Mouse (Mus musculus) ES-Bruce4 (cell line): ENCODE measurements around the gene Hivep2. TPM values are rescaled to one million over a fixed set of nuclear protein-coding genes. Genes with fewer than 3 reads are reported as not detected.

ENCODE experiments used
- H3K27ac ChIP-seq: 2 replicates; pipeline ENCODE4 v1.5.1; 2012; ENCODE audit warnings: low read length, inconsistent platforms; ENCODE audit not compliant: insufficient read depth
- H3K27me3 ChIP-seq: 2 replicates; pipeline ENCODE4 v1.6.1; 2012; ENCODE audit warnings: mild to moderate bottlenecking, low read length, inconsistent platforms; ENCODE audit not compliant: control insufficient read depth, poor library complexity, insufficient read depth, severe bottlenecking
- H3K36me3 ChIP-seq: 2 replicates; pipeline ENCODE4 v1.6.1; 2012; ENCODE audit warnings: inconsistent platforms, mild to moderate bottlenecking, low read length, moderate library complexity; ENCODE audit not compliant: control insufficient read depth, poor library complexity, insufficient read depth, severe bottlenecking
- H3K4me1 ChIP-seq: one replicate; pipeline ENCODE4 v1.8.1; 2011; ENCODE audit warnings: low read length; ENCODE audit not compliant: control insufficient read depth, insufficient read depth
- H3K4me3 ChIP-seq: 2 replicates; pipeline ENCODE4 v1.5.1; 2011; ENCODE audit warnings: low read depth, mild to moderate bottlenecking, low read length
- H3K9ac ChIP-seq: 2 replicates; pipeline ENCODE4 v1.6.1; 2012; ENCODE audit warnings: low read depth, mild to moderate bottlenecking, inconsistent platforms; ENCODE audit not compliant: poor library complexity, severe bottlenecking
- H3K9me3 ChIP-seq: replicated peaks from 2 replicates; pipeline ENCODE4 v1.6.1; 2012; ENCODE audit warnings: mild to moderate bottlenecking, low read length, inconsistent platforms; ENCODE audit not compliant: control insufficient read depth, poor library complexity, insufficient read depth, severe bottlenecking
- CTCF ChIP-seq: IDR thresholded peaks from one replicate; pipeline ENCODE4 v1.8.1; 2011; ENCODE audit warnings: low read depth, low read length
- EP300 ChIP-seq: IDR thresholded peaks from 2 replicates; pipeline ENCODE4 v1.6.1; 2011; ENCODE audit warnings: low read depth, low read length; ENCODE audit not compliant: insufficient read depth
- POLR2A ChIP-seq: IDR thresholded peaks from one replicate; pipeline ENCODE4 v1.8.1; 2011; ENCODE audit warnings: low read length; ENCODE audit not compliant: insufficient read depth
- polyA plus RNA-seq: library from polyadenylated mRNA; stranded (reverse); fragments of >200 nt; gene quantifications from 2 replicates; pipeline ENCODE4 v1.2.4, GENCODE M21; 2011; ENCODE audit warnings: low read depth; ENCODE audit not compliant: missing spikeins, insufficient read depth, insufficient read length

The Hivep2 gene
- polyA plus RNA-seq, 1 experiment = 3.4 TPM

GRCm38 (mm10) chr10:14037977-14038489 is 72.2 kb downstream of the Hivep2 start:
- H3K4me1 ChIP-seq = no peaks in the 10 kb centered on the region
- no peak overlapping the region for H3K9ac ChIP-seq
- H3K27me3 ChIP-seq = no peaks in the 10 kb centered on the region
- H3K4me3 ChIP-seq = no peak overlapping the region
- no peaks in the 10 kb centered on the region for H3K9me3 ChIP-seq
- H3K27ac ChIP-seq = no peak overlapping the region
- TF ChIP-seq EP300 = no peak
- TF ChIP-seq POLR2A = no peak
- no peak for TF ChIP-seq CTCF
- no peaks in the 10 kb centered on the region for H3K36me3 ChIP-seq

- no peak overlapping the region for H3K27ac ChIP-seq
- H3K36me3 ChIP-seq = no peaks in the 10 kb centered on the region
- no peaks in the 10 kb centered on the region for H3K27me3 ChIP-seq
- no peak for TF ChIP-seq POLR2A
- no peak for TF ChIP-seq CTCF
- no peak for TF ChIP-seq EP300
- H3K9ac ChIP-seq = no peak overlapping the region
- no peaks in the 10 kb centered on the region for H3K9me3 ChIP-seq
- H3K4me1 ChIP-seq = no peaks in the 10 kb centered on the region
- no peak overlapping the region for H3K4me3 ChIP-seq
Observed at GRCm38 (mm10) chr10:14040716-14041470, 75.0 kb downstream of the Hivep2 start.

- Histone ChIP-seq H3K27me3 (no peaks in the 10 kb centered on the region), H3K4me3 (no peak overlapping the region), H3K9ac (no peak overlapping the region), H3K36me3 (no peaks in the 10 kb centered on the region), H3K9me3 (no peaks in the 10 kb centered on the region), H3K27ac (no peak overlapping the region), H3K4me1 (no peaks in the 10 kb centered on the region)
- no peak for TF ChIP-seq POLR2A
- no peak for TF ChIP-seq CTCF
- no peak for TF ChIP-seq EP300
Observed at GRCm38 (mm10) chr10:14041606-14042005, 75.7 kb downstream of the Hivep2 start.

GRCm38 (mm10) chr10:14042539-14043348 is 76.9 kb downstream of the Hivep2 start:
- Histone ChIP-seq H3K4me1 (no peaks in the 10 kb centered on the region), H3K9me3 (no peaks in the 10 kb centered on the region), H3K27me3 (no peaks in the 10 kb centered on the region), H3K36me3 (no peaks in the 10 kb centered on the region), H3K4me3 (no peak overlapping the region), H3K9ac (no peak overlapping the region), H3K27ac (no peak overlapping the region)
- TF ChIP-seq CTCF = no peak
- TF ChIP-seq POLR2A = no peak

- no peak overlapping the region for H3K4me3 ChIP-seq
- no peaks in the 10 kb centered on the region for H3K36me3 ChIP-seq
- H3K4me1 ChIP-seq = no peaks in the 10 kb centered on the region
- no peak for TF ChIP-seq POLR2A
- TF ChIP-seq EP300 = no peak
- TF ChIP-seq CTCF = no peak
- no peaks in the 10 kb centered on the region for H3K27me3 ChIP-seq
- H3K27ac ChIP-seq = no peak overlapping the region
- no peak overlapping the region for H3K9ac ChIP-seq
- no peaks in the 10 kb centered on the region for H3K9me3 ChIP-seq
Observed at GRCm38 (mm10) chr10:14043349-14043710, 77.5 kb downstream of the Hivep2 start.
